Mouse (Mus musculus): ENCODE results near the gene Srl. TPM values are rescaled to one million over a fixed set of nuclear protein-coding genes. Genes with fewer than 3 reads are reported as not detected.
A peak's percentile ranks its signal among the peaks of the same experiment; 100 is the strongest.
"Not testable (repeated sequence)": the region's sequence is repeated elsewhere in the genome, so short reads cannot be mapped to it uniquely, and the experiment has no call there.

The Srl gene
- polyA plus RNA-seq, 1 experiment, result 12.6 TPM

DNA sequence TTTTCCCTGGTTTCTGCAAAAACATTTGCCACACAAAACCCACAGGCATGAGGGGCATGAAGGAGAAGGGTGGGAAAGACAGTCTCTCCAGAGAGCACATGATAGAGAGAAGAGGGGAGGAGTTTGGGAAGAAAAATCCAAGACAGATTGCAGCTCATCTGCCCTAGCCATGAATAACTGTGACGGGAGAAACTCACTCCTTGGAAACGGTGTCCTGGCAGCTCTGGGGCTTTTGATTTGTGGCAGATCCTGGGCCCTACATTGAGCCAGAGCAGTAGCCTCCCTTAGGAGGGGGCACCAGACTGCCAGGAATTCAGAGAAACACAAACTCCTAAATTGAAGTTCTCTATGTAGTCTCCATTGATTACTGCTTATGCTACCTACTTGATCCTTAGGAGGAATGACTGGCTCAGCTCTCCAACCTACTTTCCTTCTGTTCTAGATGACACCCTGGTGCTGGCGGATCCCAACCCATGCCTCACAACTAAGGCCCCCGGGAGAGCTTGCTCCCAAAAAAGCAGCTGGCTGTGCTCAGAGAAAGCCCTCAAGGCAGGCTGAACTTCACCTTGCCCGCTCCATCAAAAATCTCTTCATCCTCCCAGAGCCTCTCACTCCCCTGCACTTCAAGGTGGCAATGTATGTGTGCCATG, 60.9 kb downstream of the Srl start:
- no peak for TF ChIP-seq CTCF (IDR thresholded peaks at IDR 0.05; ENCODE audit: insufficient read depth, low read length)
- TF ChIP-seq POLR2A (IDR thresholded peaks at IDR 0.05; ENCODE audit: borderline replicate concordance, extremely low read depth, low read depth, low read length), result no peak
- H3K4me1 ChIP-seq (ENCODE audit: control insufficient read depth, insufficient read depth, low read length), result no peaks in the 10 kb centered on the region
- DNase-seq, result no peak
- 76% methylated on average over 5 of the region's 5 CpGs for WGBS
- H3K4me3 ChIP-seq (replicated peaks; ENCODE audit: extremely low read depth, low read depth, low read length), result no peak overlapping the region

- Histone ChIP-seq H3K4me3 (replicated peaks; ENCODE audit: extremely low read depth, low read depth, low read length) (no peak overlapping the region), H3K4me1 (ENCODE audit: control insufficient read depth, insufficient read depth, low read length) (peaks cover 3% of the 10 kb centered on the region)
- 72% methylated on average over 10 of the region's 10 CpGs for WGBS
- TF ChIP-seq POLR2A (IDR thresholded peaks at IDR 0.05; ENCODE audit: borderline replicate concordance, extremely low read depth, low read depth, low read length), result no peak
- DNase-seq, result no peak
These were observed 63.9 kb downstream of the Srl start for GRCm38 (mm10) chr16:4477591-4478215.

DNA sequence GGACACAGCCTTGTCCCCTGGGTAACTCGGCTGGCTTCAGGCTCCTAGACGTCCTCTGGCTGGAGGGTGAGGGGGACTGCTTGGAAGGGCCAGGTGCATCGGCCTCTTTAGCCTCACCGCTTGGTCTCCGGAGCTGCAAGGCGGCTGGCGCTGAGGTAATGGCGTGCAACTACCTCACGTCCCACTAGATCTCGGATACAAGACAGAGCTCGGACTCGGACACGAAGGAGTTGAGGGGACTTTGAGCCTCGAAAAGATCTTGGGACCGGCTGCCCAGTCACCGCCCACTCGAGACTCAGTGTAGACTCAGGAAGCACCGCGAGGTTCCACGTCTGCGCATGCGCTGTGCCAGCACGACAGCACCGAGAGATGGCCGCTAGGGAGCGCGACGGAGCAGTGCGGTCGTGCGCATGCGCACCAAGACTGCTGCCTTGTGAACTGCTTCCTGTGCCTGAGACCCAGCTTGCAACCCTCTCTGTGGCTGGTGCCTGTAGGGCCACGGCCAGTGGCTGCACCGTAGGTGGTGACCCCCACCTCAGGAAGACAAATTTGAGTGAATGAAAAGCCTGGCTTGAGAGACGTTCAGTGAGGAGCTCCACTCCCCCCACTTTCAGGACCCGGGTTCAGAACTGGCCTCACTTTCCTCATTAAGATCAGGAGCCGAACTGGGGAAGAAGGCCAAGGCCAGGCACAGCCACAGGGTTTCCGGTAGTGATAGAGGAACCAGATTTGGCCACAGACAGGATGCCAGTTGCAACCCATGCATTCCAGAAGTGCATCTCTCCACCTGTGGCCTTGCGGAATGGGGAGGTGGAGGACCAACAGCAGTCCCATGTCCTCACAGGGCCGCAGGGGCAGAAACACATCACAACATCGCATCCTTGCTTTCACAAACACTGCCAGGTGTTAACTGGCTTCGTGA, 66.5 kb downstream of the Srl start:
- TF ChIP-seq POLR2A (IDR thresholded peaks at IDR 0.05; ENCODE audit: borderline replicate concordance, extremely low read depth, low read depth, low read length) (peak; percentile 80; the same call in 1 of the 2 replicates), CTCF (IDR thresholded peaks at IDR 0.05; ENCODE audit: insufficient read depth, low read length) (peak; percentile 97)
- DNase-seq, result peak; percentile 96
- WGBS, result 14% methylated on average over 42 of the region's 42 CpGs
- H3K4me3 ChIP-seq (replicated peaks; ENCODE audit: extremely low read depth, low read depth, low read length), result peak overlapping the region; percentile 69
- H3K4me1 ChIP-seq (ENCODE audit: control insufficient read depth, insufficient read depth, low read length), result peaks cover 3% of the 10 kb centered on the region

- H3K4me1 ChIP-seq (ENCODE audit: control insufficient read depth, insufficient read depth, low read length); DNase-seq: not testable (repeated sequence)
- peak overlapping the region; percentile 69 for H3K4me3 ChIP-seq (replicated peaks; ENCODE audit: extremely low read depth, low read depth, low read length)
- WGBS, result 59% methylated on average over 10 of the region's 10 CpGs
These were observed 67.4 kb downstream of the Srl start for GRCm38 (mm10) chr16:4474040-4474881.

GRCm38 (mm10) chr16:4473231-4473630, 68.4 kb downstream of the Srl start:
- peaks cover 3% of the 10 kb centered on the region for H3K4me1 ChIP-seq (ENCODE audit: control insufficient read depth, insufficient read depth, low read length)
- WGBS, result 53% methylated on average over 5 of the region's 5 CpGs
- H3K4me3 ChIP-seq (replicated peaks; ENCODE audit: extremely low read depth, low read depth, low read length), result no peak overlapping the region
- TF ChIP-seq CTCF (IDR thresholded peaks at IDR 0.05; ENCODE audit: insufficient read depth, low read length), result no peak
- no peak for TF ChIP-seq POLR2A (IDR thresholded peaks at IDR 0.05; ENCODE audit: borderline replicate concordance, extremely low read depth, low read depth, low read length)
- peak; percentile 12 for DNase-seq

DNA sequence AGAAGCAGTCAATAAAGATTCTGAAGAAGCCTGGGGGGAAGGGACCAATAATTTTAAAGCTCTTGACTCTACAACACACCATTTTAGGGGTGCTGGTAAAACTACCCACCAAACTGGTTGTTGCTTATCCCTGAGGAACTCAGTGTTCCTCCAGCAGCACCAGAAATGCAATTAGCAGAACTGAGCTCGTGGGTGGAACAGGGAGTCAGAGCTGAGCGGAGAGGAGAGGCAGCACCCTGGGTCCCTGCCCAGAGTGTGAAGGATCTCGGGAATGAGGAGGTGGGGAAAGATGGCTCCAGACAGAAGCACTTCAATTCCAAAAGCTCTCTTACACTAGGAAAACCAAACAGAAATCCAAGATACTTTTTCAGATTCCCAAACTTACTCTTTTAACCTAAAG, 68.9 kb downstream of the Srl start:
- H3K4me1 ChIP-seq (ENCODE audit: control insufficient read depth, insufficient read depth, low read length), result peaks cover 3% of the 10 kb centered on the region
- peak; percentile 34; the same call in 1 of the 2 replicates for TF ChIP-seq POLR2A (IDR thresholded peaks at IDR 0.05; ENCODE audit: borderline replicate concordance, extremely low read depth, low read depth, low read length)
- TF ChIP-seq CTCF (IDR thresholded peaks at IDR 0.05; ENCODE audit: insufficient read depth, low read length), result no peak
- H3K4me3 ChIP-seq (replicated peaks; ENCODE audit: extremely low read depth, low read depth, low read length), result no peak overlapping the region
- 50% methylated on average over 3 of the region's 3 CpGs for WGBS
- DNase-seq, result peak; percentile 29

DNA sequence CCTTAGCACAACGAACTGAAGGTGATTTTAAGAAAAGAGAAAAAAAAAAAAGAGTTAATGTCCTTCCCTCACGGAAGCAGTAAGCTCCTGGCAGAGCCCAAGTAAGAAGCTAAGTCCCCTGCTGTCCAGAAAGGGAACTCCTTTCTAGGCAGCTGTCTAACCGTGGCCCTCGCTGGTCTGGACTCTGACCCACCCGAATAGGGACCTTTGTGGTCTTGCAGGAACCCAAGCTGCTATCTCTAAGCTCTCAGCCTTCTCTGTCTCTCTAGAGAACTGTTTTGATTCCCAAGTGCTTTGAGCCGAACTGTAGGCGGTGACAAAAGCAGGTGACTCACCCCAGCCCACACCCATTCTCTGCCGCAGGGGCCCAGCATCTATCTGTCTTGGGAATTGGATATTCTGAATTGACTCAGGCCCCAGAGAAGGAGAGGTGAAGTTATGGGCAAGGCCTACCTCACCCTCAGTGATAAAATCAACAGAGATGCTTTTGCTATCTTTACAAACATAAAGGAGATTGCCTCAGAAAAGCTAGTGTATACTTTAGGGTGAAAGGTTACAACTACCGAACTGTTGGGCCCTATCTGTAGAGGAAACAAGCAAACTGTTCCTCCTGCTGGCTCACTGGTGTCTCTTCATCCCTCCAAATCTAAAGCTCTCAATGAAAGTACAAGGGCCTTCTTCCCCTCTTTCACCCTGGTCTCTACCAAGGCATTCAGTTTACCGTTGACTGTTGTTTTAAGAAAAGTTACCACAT, 71.8 kb downstream of the Srl start:
- 51% methylated on average over 10 of the region's 10 CpGs for WGBS
- TF ChIP-seq CTCF (IDR thresholded peaks at IDR 0.05; ENCODE audit: insufficient read depth, low read length) (0 out of 2 replicates have a peak, but pooled peaks have one; percentile 18), POLR2A (IDR thresholded peaks at IDR 0.05; ENCODE audit: borderline replicate concordance, extremely low read depth, low read depth, low read length) (no peak)
- no peak for DNase-seq
- H3K4me1 ChIP-seq (ENCODE audit: control insufficient read depth, insufficient read depth, low read length), result no peaks in the 10 kb centered on the region; the same call in 1 of the 2 replicates
- H3K4me3 ChIP-seq (replicated peaks; ENCODE audit: extremely low read depth, low read depth, low read length), result no peak overlapping the region

DNA sequence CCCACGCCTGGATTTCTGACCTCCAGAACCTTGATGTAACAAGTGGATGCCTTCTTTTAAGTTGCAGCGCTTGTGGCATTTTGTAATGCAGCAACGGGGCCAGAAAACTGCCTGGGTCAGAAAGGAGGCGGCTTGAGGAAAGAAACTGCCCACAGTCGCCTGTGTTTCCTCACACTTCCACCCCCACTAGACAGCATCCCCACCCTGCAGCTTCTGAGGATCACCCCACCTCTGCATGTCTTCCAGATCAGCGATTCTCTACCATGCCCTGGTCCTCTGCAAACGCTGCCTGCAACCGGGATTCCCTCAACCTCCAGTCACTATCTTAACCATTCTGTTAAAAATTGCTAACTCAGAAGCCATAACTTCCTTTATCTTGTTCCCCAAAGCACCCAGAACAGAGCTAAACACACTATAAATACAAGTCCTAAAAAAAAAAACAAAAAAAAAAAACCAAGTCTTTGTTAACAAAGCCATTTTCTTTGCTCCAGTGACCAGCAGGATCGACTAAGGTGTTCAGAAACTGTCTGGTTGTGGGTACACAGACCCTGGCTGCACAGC, 77.0 kb downstream of the Srl start:
- no peak for TF ChIP-seq POLR2A (IDR thresholded peaks at IDR 0.05; ENCODE audit: borderline replicate concordance, extremely low read depth, low read depth, low read length)
- no peak for TF ChIP-seq CTCF (IDR thresholded peaks at IDR 0.05; ENCODE audit: insufficient read depth, low read length)
- no peak for DNase-seq
- Histone ChIP-seq H3K4me1 (ENCODE audit: control insufficient read depth, insufficient read depth, low read length) (no peaks in the 10 kb centered on the region), H3K4me3 (replicated peaks; ENCODE audit: extremely low read depth, low read depth, low read length) (no peak overlapping the region)
- WGBS, result 60% methylated on average over 9 of the region's 9 CpGs
